Mouse (Mus musculus) lung, embryonic 15.5 days (tissue): Measurements from ENCODE around the gene Usp46. TPM values are rescaled to one million over a fixed set of nuclear protein-coding genes. Genes with fewer than 3 reads are reported as not detected.

Source experiments
- polyA plus RNA-seq: library from polyadenylated mRNA; unstranded; fragments of >200 nt; fragmentation: Nextera tagmentation; extraction: Ambion mirVana; gene quantifications from 2 replicates; pipeline ENCODE4 v1.2.1, GENCODE M21; 2015

Usp46 gene
- polyA plus RNA-seq, 1 experiment from 2014 or later = 46.4 TPM

Other genes with a start within 250 kb of the Usp46 start
- 150 and 154 TPM in 2 replicates for gene Rasl11b, start 126.9 kb upstream of the Usp46 start, polyA plus RNA-seq